Mouse (Mus musculus) C2C12 (cell line): ENCODE measurements around the gene Rad9b. TPM values are rescaled to one million over a fixed set of nuclear protein-coding genes. Genes with fewer than 3 reads are reported as not detected.
A peak's percentile ranks its signal among the peaks of the same experiment; 100 is the strongest.

Experiments
- H3K27me3 ChIP-seq: one replicate; pipeline ENCODE4 v1.6.1; 2011; ENCODE audit not compliant: control insufficient read depth, insufficient read depth, insufficient read length
- H3K36me3 ChIP-seq: one replicate; pipeline ENCODE4 v1.6.1; 2011; ENCODE audit not compliant: control insufficient read depth, insufficient read depth
- H3K4me3 ChIP-seq: one replicate; pipeline ENCODE4 v1.5.1; 2011; ENCODE audit warnings: mild to moderate bottlenecking, control low read depth; ENCODE audit not compliant: poor library complexity, insufficient read depth, severe bottlenecking
- H3K79me2 ChIP-seq: one replicate; pipeline ENCODE4 v1.6.1; 2011; ENCODE audit not compliant: control insufficient read depth, insufficient read depth
- H3K79me3 ChIP-seq: one replicate; pipeline ENCODE4 v1.6.1; 2011; ENCODE audit warnings: low read depth, control low read depth
- H3ac ChIP-seq: one replicate; pipeline ENCODE3; 2011; ENCODE audit warnings: low read depth; ENCODE audit not compliant: control insufficient read depth, insufficient read length
- CEBPB ChIP-seq: IDR thresholded peaks from one replicate; pipeline ENCODE4 v1.6.1; 2011; ENCODE audit warnings: low read depth, mild to moderate bottlenecking, control low read depth, moderate library complexity
- CTCF ChIP-seq: IDR thresholded peaks from one replicate; pipeline ENCODE4 v1.5.1; 2011; ENCODE audit not compliant: control insufficient read depth, insufficient read depth, insufficient read length
- FOSL1 ChIP-seq: IDR thresholded peaks from one replicate; pipeline ENCODE4 v1.8.0; 2011; ENCODE audit warnings: mild to moderate bottlenecking, low read length; ENCODE audit not compliant: poor library complexity, insufficient read depth, severe bottlenecking
- MAX ChIP-seq: IDR thresholded peaks from one replicate; pipeline ENCODE4 v1.6.1; 2011; ENCODE audit warnings: mild to moderate bottlenecking, control low read depth
- MYOD1 ChIP-seq: IDR thresholded peaks from one replicate; pipeline ENCODE4 v1.6.1; 2011; ENCODE audit warnings: low read depth; ENCODE audit not compliant: control insufficient read depth, insufficient read length
- MYOG ChIP-seq: IDR thresholded peaks from one replicate; pipeline ENCODE4 v1.6.1; 2011; ENCODE audit not compliant: control insufficient read depth, insufficient read length; ENCODE audit errors: extremely low read depth
- USF1 ChIP-seq: IDR thresholded peaks from one replicate; pipeline ENCODE4 v1.6.1; 2011; ENCODE audit warnings: low read depth, mild to moderate bottlenecking, control low read depth, moderate library complexity
- polyA plus RNA-seq: library from polyadenylated mRNA; unstranded; fragments of >200 nt; fragmentation: generic; extraction: Trizol; gene quantifications from one replicate; pipeline ENCODE4 v1.2.1, GENCODE M21; 2012; ENCODE audit warnings: missing spikeins

The Rad9b gene
- polyA plus RNA-seq, 1 experiment = 0.73 TPM

DNA sequence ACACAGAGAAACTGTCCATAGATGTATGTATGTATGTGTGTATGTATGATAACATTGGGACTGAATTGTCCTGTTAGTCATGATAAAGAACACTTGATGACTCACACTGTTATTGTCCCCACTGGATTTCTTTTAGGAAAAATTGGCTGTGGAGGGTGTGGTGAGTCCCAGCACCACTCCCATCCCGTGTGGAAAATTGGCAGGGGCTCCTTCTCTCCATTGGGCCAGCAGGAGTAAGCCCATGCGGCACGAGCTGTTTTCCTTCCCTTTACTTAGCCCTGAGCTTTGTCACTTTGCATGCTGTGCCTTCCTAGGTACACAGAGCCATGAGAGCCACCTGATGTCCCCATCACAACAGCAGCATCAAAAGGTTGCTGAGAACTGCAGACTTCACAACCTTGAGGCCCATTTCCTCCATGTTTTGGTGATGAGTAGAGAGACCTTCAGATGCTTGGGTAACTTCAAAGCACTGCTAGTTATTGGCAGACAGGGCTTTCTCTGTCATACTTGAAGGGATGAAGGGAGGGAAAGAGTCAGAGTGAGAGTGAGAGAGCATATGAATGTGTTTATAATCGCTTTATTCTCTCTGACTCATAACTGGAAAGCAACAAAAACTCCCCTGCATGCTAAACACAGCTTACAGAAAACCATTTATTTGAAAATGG is 65.8 kb downstream of the Rad9b start:
- Histone ChIP-seq H3K27me3 (no peaks in the 10 kb centered on the region), H3K79me2 (peaks cover 91% of the 10 kb centered on the region), H3K79me3 (peaks cover 76% of the 10 kb centered on the region)

DNA sequence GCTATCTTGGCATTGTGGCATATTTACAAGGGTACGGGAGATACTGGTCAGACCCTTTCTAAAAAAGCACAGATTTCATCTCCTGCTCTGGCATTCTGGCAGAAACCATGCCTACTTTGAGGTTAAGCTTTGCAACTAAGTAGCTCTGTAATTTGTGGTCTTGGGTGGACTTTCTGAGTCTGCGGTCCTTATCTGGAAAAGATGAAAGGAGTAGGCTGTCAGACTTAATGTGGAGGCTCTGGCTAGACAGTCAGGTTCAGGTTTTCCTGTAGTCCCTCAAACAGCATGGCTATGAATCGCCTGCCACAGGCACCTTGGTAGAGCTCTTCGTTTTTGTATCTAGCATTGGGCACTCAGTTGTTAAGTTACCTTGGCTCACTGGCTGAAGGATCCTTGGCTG is 67.0 kb downstream of the Rad9b start:
- H3K4me3 ChIP-seq = no peak overlapping the region
- H3K27me3 ChIP-seq = no peaks in the 10 kb centered on the region
- H3K36me3 ChIP-seq = peaks cover 4% of the 10 kb centered on the region
- H3ac ChIP-seq = no peak overlapping the region
- H3K79me2 ChIP-seq = peaks cover 79% of the 10 kb centered on the region
- H3K79me3 ChIP-seq = peaks cover 64% of the 10 kb centered on the region
- TF ChIP-seq MYOD1 (no peak), CEBPB (no peak), CTCF (no peak), MAX (no peak), USF1 (no peak), MYOG (no peak), FOSL1 (no peak)

More for the DNA sequence above, 65.8 kb downstream of the Rad9b start:
- H3K36me3 ChIP-seq = peaks cover 4% of the 10 kb centered on the region
- H3K4me3 ChIP-seq = no peak overlapping the region
- no peak overlapping the region for H3ac ChIP-seq
- TF ChIP-seq MYOG (no peak), USF1 (no peak), CTCF (no peak), CEBPB (no peak), MYOD1 (no peak), MAX (no peak), FOSL1 (no peak)

DNA sequence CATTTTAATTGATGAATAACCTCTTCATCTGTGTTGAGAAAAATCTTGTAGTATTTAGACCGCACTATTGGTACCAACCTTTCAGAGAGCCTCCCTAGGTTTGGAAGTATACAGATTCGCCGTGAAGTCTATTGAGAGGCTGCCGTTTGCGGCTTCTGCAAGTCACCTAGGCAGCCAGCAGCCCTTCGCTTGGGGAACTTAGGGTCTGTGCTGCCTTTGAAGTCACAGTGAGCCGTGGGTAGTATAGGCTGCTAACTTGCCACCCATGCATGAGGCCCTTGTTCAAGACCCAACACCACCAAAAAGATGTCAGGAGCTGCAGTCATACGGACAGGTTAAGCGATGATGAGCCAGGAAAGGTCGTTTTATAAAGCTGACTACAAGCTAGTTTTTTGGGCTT is 67.8 kb downstream of the Rad9b start:
- Histone ChIP-seq H3K4me3 (no peak overlapping the region), H3K27me3 (no peaks in the 10 kb centered on the region), H3ac (peak overlapping the region; percentile 12), H3K36me3 (peaks cover 4% of the 10 kb centered on the region), H3K79me3 (peaks cover 56% of the 10 kb centered on the region), H3K79me2 (peaks cover 71% of the 10 kb centered on the region)
- TF ChIP-seq MYOG (no peak), USF1 (no peak), MAX (no peak), MYOD1 (no peak), CEBPB (no peak), FOSL1 (no peak), CTCF (no peak)

DNA sequence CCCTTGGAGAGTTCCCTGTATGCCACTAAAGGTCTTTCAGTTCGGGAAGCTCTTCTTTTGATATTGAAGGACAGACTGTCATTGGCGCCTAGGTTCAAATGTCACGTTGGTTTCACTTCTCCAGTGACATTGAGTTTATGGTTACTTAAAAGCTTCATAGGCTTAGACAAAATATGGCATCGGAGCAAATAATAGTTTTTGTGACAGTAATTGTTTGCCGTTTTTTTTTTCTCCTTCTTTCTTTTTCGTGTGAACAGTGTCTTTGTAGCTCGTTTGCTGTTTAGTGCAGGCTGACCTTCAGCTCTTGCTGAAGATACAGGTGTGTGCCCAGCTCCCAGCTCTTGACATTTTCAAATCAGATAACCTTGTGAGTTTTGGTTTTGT is 68.3 kb downstream of the Rad9b start:
- peak overlapping the region; percentile 69 for H3K4me3 ChIP-seq
- H3K79me3 ChIP-seq = peaks cover 52% of the 10 kb centered on the region
- TF ChIP-seq CEBPB (no peak), FOSL1 (no peak), USF1 (no peak), MYOG (no peak), CTCF (no peak), MYOD1 (no peak)

DNA sequence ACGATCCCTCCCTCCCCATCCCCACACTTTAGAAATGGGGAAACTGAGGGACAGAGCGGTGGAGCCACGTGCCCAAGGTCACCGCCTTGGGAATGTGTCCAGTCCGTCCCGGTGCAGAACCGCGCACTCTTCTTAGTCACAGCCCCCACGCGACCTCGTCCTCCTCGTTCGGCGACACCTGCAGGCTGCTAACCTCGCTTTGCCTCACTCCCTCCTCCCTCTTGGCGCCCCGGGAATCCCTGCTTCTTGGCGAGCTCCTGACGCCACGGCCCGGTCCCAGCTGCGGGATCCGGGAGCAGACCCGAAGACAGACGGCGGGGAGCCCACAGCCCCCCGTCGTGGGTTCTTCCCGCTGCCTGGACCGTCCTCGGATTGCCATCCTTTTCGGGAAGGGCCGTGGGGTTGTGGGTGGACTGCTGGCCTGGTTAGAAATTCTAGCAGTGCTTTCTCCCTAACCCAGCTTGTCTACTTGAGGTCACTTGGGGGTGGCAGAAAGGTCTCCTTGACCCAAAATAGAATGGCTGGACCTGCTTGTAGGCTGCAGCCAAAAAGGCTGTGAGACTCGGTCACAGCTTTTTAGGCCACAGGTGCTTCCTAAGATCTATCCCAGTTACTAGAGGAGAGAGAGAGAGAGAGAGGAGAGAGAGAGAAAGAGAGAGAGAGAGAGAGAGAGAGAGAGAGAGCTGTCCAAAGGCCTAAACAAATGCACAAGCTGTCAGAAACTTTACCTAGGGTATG is 68.8 kb downstream of the Rad9b start:
- TF ChIP-seq MYOG = no peak
- no peak for TF ChIP-seq USF1
- TF ChIP-seq FOSL1 = no peak
- no peak for TF ChIP-seq CTCF
- TF ChIP-seq MYOD1 = no peak
- TF ChIP-seq MAX = no peak
- TF ChIP-seq CEBPB = no peak
- H3K79me2 ChIP-seq = peaks cover 61% of the 10 kb centered on the region
- peak overlapping the region; percentile 84 for H3ac ChIP-seq
- H3K36me3 ChIP-seq = peaks cover 4% of the 10 kb centered on the region
- H3K4me3 ChIP-seq = peak overlapping the region; percentile 69
- H3K79me3 ChIP-seq = peaks cover 49% of the 10 kb centered on the region
- no peaks in the 10 kb centered on the region for H3K27me3 ChIP-seq

More for the DNA sequence above, 68.3 kb downstream of the Rad9b start:
- H3K36me3 ChIP-seq = peaks cover 4% of the 10 kb centered on the region
- H3K27me3 ChIP-seq = no peaks in the 10 kb centered on the region
- H3ac ChIP-seq = no peak overlapping the region
- peaks cover 66% of the 10 kb centered on the region for H3K79me2 ChIP-seq
